Mouse (Mus musculus): Measurements from ENCODE around the gene Dnpep. TPM values are rescaled to one million over a fixed set of nuclear protein-coding genes. Genes with fewer than 3 reads are reported as not detected.

Dnpep gene
- polyA plus RNA-seq (2015; fragmentation: Nextera tagmentation; extraction: Ambion mirVana), result 168 and 184 TPM in 2 replicates

- H3K4me3 ChIP-seq (ENCODE audit: low read length), result peak within 1 kb of the TSS; percentile 65
These were observed at the start of gene Dnpep for GRCm38 (mm10) chr1:75317241-75318201. TSS of gene Dnpep (minus strand) at chr1:75317990.

GRCm38 (mm10) chr1:75365510-75366137, 47.8 kb upstream of the Dnpep start:
- Histone ChIP-seq H3K36me3 (ENCODE audit: insufficient read depth, low read length) (no peaks in the 10 kb centered on the region), H3K9me3 (ENCODE audit: low read length) (no peaks in the 10 kb centered on the region), H3K9ac (replicated peaks; ENCODE audit: low read length) (no peak overlapping the region), H3K4me1 (ENCODE audit: insufficient read depth, low read length) (peaks cover 26% of the 10 kb centered on the region), H3K27ac (ENCODE audit: low read length) (no peak overlapping the region), H3K4me3 (ENCODE audit: low read length) (no peak overlapping the region), H3K4me2 (replicated peaks; ENCODE audit: low read depth, low read length) (no peak overlapping the region), H3K27me3 (ENCODE audit: insufficient read depth, low read length) (peaks cover 10% of the 10 kb centered on the region; the same call in 1 of the 2 replicates)
- WGBS, result 84% methylated on average over 14 of the region's 14 CpGs
- no peak for ATAC-seq (ENCODE audit: low FRiP score, low TSS enrichment)

More at GRCm38 (mm10) chr1:75317241-75318201, at the start of gene Dnpep:
- peaks cover 23% of the 10 kb centered on the region for H3K36me3 ChIP-seq (ENCODE audit: insufficient read depth, low read length)
- no peaks in the 10 kb centered on the region for H3K27me3 ChIP-seq (ENCODE audit: insufficient read depth, low read length)
- H3K4me2 ChIP-seq (replicated peaks; ENCODE audit: low read depth, low read length), result peak within 1 kb of the TSS; percentile 81
- peak within 1 kb of the TSS; percentile 96 for H3K27ac ChIP-seq (ENCODE audit: low read length)
- H3K4me1 ChIP-seq (ENCODE audit: insufficient read depth, low read length), result peaks cover 12% of the 10 kb centered on the region
- no peaks in the 10 kb centered on the region for H3K9me3 ChIP-seq (ENCODE audit: low read length)
- under 1% methylated on average over 81 of the region's 92 CpGs for WGBS
- H3K9ac ChIP-seq (replicated peaks; ENCODE audit: low read length), result peak within 1 kb of the TSS; percentile 82
- peak; percentile 98 for ATAC-seq (ENCODE audit: low FRiP score, low TSS enrichment)

- peaks cover 29% of the 10 kb centered on the region for H3K4me1 ChIP-seq (ENCODE audit: insufficient read depth, low read length)
- no peak overlapping the region for H3K9ac ChIP-seq (replicated peaks; ENCODE audit: low read length)
- H3K4me2 ChIP-seq (replicated peaks; ENCODE audit: low read depth, low read length), result no peak overlapping the region
- peaks cover 20% of the 10 kb centered on the region; the same call in 1 of the 2 replicates for H3K27me3 ChIP-seq (ENCODE audit: insufficient read depth, low read length)
- H3K36me3 ChIP-seq (ENCODE audit: insufficient read depth, low read length), result no peaks in the 10 kb centered on the region
- H3K27ac ChIP-seq (ENCODE audit: low read length), result no peak overlapping the region
- no peak for ATAC-seq (ENCODE audit: low FRiP score, low TSS enrichment)
- no peaks in the 10 kb centered on the region for H3K9me3 ChIP-seq (ENCODE audit: low read length)
- H3K4me3 ChIP-seq (ENCODE audit: low read length), result no peak overlapping the region
- 91% methylated on average over 3 of the region's 3 CpGs for WGBS
These were observed 46.1 kb upstream of the Dnpep start for GRCm38 (mm10) chr1:75363868-75364267.

GRCm38 (mm10) chr1:75361750-75362149, 44.0 kb upstream of the Dnpep start:
- Histone ChIP-seq H3K4me3 (ENCODE audit: low read length) (no peak overlapping the region), H3K4me2 (replicated peaks; ENCODE audit: low read depth, low read length) (peak overlapping the region; percentile 13; the same call in 1 of the 2 replicates)
- no peak for ATAC-seq (ENCODE audit: low FRiP score, low TSS enrichment)

GRCm38 (mm10) chr1:75361123-75361522, 43.3 kb upstream of the Dnpep start:
- Histone ChIP-seq H3K4me1 (ENCODE audit: insufficient read depth, low read length) (peaks cover 39% of the 10 kb centered on the region), H3K9ac (replicated peaks; ENCODE audit: low read length) (no peak overlapping the region; the same call in 1 of the 2 replicates), H3K36me3 (ENCODE audit: insufficient read depth, low read length) (no peaks in the 10 kb centered on the region), H3K4me2 (replicated peaks; ENCODE audit: low read depth, low read length) (peak overlapping the region; percentile 74), H3K4me3 (ENCODE audit: low read length) (peak overlapping the region; percentile 49), H3K27me3 (ENCODE audit: insufficient read depth, low read length) (peaks cover 27% of the 10 kb centered on the region; the same call in 1 of the 2 replicates), H3K9me3 (ENCODE audit: low read length) (no peaks in the 10 kb centered on the region), H3K27ac (ENCODE audit: low read length) (no peak overlapping the region)
- no peak for ATAC-seq (ENCODE audit: low FRiP score, low TSS enrichment)
- WGBS, result 35% methylated on average over 4 of the region's 4 CpGs

More at GRCm38 (mm10) chr1:75361750-75362149, 44.0 kb upstream of the Dnpep start:
- 32% methylated on average over 4 of the region's 4 CpGs for WGBS
- Histone ChIP-seq H3K9ac (replicated peaks; ENCODE audit: low read length) (no peak overlapping the region), H3K27ac (ENCODE audit: low read length) (no peak overlapping the region), H3K36me3 (ENCODE audit: insufficient read depth, low read length) (no peaks in the 10 kb centered on the region), H3K9me3 (ENCODE audit: low read length) (no peaks in the 10 kb centered on the region), H3K4me1 (ENCODE audit: insufficient read depth, low read length) (peaks cover 39% of the 10 kb centered on the region), H3K27me3 (ENCODE audit: insufficient read depth, low read length) (peaks cover 27% of the 10 kb centered on the region; the same call in 1 of the 2 replicates)

GRCm38 (mm10) chr1:75360112-75361031, 42.6 kb upstream of the Dnpep start, which contains the start of gene Des:
TSS of gene Des (plus strand) at chr1:75360329.
- H3K36me3 ChIP-seq (ENCODE audit: insufficient read depth, low read length), result no peaks in the 10 kb centered on the region

GRCm38 (mm10) chr1:75359346-75359745, 41.6 kb upstream of the Dnpep start:
- peaks cover 27% of the 10 kb centered on the region; the same call in 1 of the 2 replicates for H3K27me3 ChIP-seq (ENCODE audit: insufficient read depth, low read length)
- WGBS, result 47% methylated on average over 13 of the region's 13 CpGs
- H3K4me3 ChIP-seq (ENCODE audit: low read length), result no peak overlapping the region
- peaks cover 39% of the 10 kb centered on the region for H3K4me1 ChIP-seq (ENCODE audit: insufficient read depth, low read length)
- H3K36me3 ChIP-seq (ENCODE audit: insufficient read depth, low read length), result no peaks in the 10 kb centered on the region
- no peaks in the 10 kb centered on the region for H3K9me3 ChIP-seq (ENCODE audit: low read length)
- no peak overlapping the region for H3K9ac ChIP-seq (replicated peaks; ENCODE audit: low read length)
- no peak overlapping the region for H3K4me2 ChIP-seq (replicated peaks; ENCODE audit: low read depth, low read length)
- H3K27ac ChIP-seq (ENCODE audit: low read length), result no peak overlapping the region
- no peak for ATAC-seq (ENCODE audit: low FRiP score, low TSS enrichment)

More at GRCm38 (mm10) chr1:75360112-75361031, 42.6 kb upstream of the Dnpep start, which contains the start of gene Des:
- ATAC-seq (ENCODE audit: low FRiP score, low TSS enrichment), result peak; percentile 69
- peaks cover 39% of the 10 kb centered on the region for H3K4me1 ChIP-seq (ENCODE audit: insufficient read depth, low read length)
- peak within 1 kb of the TSS; percentile 49; the same call in 1 of the 2 replicates for H3K27ac ChIP-seq (ENCODE audit: low read length)
- peak within 1 kb of the TSS; percentile 62 for H3K9ac ChIP-seq (replicated peaks; ENCODE audit: low read length)
- H3K27me3 ChIP-seq (ENCODE audit: insufficient read depth, low read length), result peaks cover 27% of the 10 kb centered on the region; the same call in 1 of the 2 replicates
- WGBS, result 1% methylated on average over 80 of the region's 80 CpGs
- peak within 1 kb of the TSS; percentile 49 for H3K4me3 ChIP-seq (ENCODE audit: low read length)
- H3K4me2 ChIP-seq (replicated peaks; ENCODE audit: low read depth, low read length), result peak within 1 kb of the TSS; percentile 74
- H3K9me3 ChIP-seq (ENCODE audit: low read length), result no peaks in the 10 kb centered on the region

- Histone ChIP-seq H3K36me3 (ENCODE audit: insufficient read depth, low read length) (no peaks in the 10 kb centered on the region), H3K4me2 (replicated peaks; ENCODE audit: low read depth, low read length) (no peak overlapping the region), H3K4me1 (ENCODE audit: insufficient read depth, low read length) (peaks cover 39% of the 10 kb centered on the region), H3K4me3 (ENCODE audit: low read length) (no peak overlapping the region), H3K27me3 (ENCODE audit: insufficient read depth, low read length) (peaks cover 27% of the 10 kb centered on the region; the same call in 1 of the 2 replicates), H3K9ac (replicated peaks; ENCODE audit: low read length) (no peak overlapping the region), H3K9me3 (ENCODE audit: low read length) (no peaks in the 10 kb centered on the region), H3K27ac (ENCODE audit: low read length) (no peak overlapping the region)
- WGBS, result 56% methylated on average over 4 of the region's 4 CpGs
- ATAC-seq (ENCODE audit: low FRiP score, low TSS enrichment), result no peak
These were observed 40.2 kb upstream of the Dnpep start for GRCm38 (mm10) chr1:75358009-75358408.

- Histone ChIP-seq H3K4me2 (replicated peaks; ENCODE audit: low read depth, low read length) (no peak overlapping the region), H3K9me3 (ENCODE audit: low read length) (no peaks in the 10 kb centered on the region), H3K4me3 (ENCODE audit: low read length) (no peak overlapping the region), H3K36me3 (ENCODE audit: insufficient read depth, low read length) (no peaks in the 10 kb centered on the region), H3K9ac (replicated peaks; ENCODE audit: low read length) (no peak overlapping the region), H3K27ac (ENCODE audit: low read length) (no peak overlapping the region), H3K27me3 (ENCODE audit: insufficient read depth, low read length) (peaks cover 27% of the 10 kb centered on the region; the same call in 1 of the 2 replicates), H3K4me1 (ENCODE audit: insufficient read depth, low read length) (peaks cover 39% of the 10 kb centered on the region)
- ATAC-seq (ENCODE audit: low FRiP score, low TSS enrichment), result no peak
- WGBS, result 54% methylated on average over 7 of the region's 7 CpGs
These were observed 39.5 kb upstream of the Dnpep start for GRCm38 (mm10) chr1:75357261-75357660.
